Mouse (Mus musculus): ENCODE measurements around the gene Prkn. TPM values are rescaled to one million over a fixed set of nuclear protein-coding genes. Genes with fewer than 3 reads are reported as not detected.

Gene Prkn
- polyA plus RNA-seq, 1 experiment from 2014 or later: 2.8 TPM

GRCm38 (mm10) chr17:12062861-12063260, 1222.7 kb downstream of the Prkn start:
- ATAC-seq (no peak), DNase-seq (ENCODE audit: low spot score) (no peak)
- Histone ChIP-seq H3K27ac (ENCODE audit: low read length) (no peak overlapping the region), H3K36me3 (ENCODE audit: insufficient read depth, low read length) (no peaks in the 10 kb centered on the region), H3K4me3 (ENCODE audit: low read depth, low read length) (no peak overlapping the region), H3K9me3 (ENCODE audit: low read length) (no peaks in the 10 kb centered on the region), H3K4me1 (ENCODE audit: insufficient read depth, low read depth, low read length) (no peaks in the 10 kb centered on the region), H3K27me3 (replicated peaks; ENCODE audit: insufficient read depth, low read length) (no peaks in the 10 kb centered on the region), H3K4me2 (replicated peaks; ENCODE audit: low read depth, low read length) (no peak overlapping the region), H3K9ac (replicated peaks; ENCODE audit: low read depth) (no peak overlapping the region)
- WGBS: 51% methylated on average over 3 of the region's 3 CpGs
- no peak for TF ChIP-seq CTCF (IDR thresholded peaks at IDR 0.05)
- no peak for TF ChIP-seq EP300 (IDR thresholded peaks at IDR 0.05)

DNA sequence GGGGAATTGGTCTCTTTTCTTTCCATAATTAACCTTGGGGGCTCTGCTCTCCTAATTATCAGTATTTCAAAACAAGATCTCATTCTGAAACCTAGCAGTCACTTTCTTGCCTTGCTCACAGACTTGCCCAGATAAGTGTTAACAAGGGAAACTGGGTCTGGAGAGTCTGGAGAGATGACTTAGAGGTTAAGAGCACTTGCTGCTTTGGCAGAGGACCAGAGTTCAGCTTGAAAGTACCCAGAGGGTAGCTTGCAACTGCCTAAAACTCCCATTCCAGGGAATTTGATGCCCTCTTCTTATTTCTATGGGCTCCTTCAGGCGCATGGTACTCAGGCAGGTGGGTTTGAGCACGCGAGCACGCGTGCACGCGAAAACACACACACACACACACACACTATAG, 1223.3 kb downstream of the Prkn start:
- WGBS: 79% methylated on average over 7 of the region's 7 CpGs
- no peak overlapping the region for H3K4me2 ChIP-seq (replicated peaks; ENCODE audit: low read depth, low read length)
- no peak for TF ChIP-seq CTCF (IDR thresholded peaks at IDR 0.05)
- TF ChIP-seq EP300 (IDR thresholded peaks at IDR 0.05): no peak

DNA sequence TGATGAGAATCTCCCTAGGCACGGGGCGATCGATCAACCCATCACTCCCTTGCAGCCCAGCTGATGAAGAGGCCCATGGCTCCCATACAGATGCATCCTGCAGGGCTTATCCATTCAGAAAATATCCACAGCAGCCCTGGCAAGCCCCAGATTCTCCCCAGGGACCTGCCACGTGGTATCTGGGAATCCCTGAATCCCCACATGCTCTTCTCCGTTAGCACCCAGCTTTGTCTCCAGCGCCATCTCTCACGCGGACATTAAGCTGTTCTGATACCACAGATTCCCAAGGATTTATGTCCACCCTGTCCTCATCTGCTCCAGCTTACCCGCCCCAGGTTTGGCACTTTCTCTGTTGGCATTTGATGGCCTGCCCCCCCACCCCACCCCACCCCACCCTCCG, 1225.9 kb downstream of the Prkn start:
- Histone ChIP-seq H3K9me3 (ENCODE audit: low read length) (no peaks in the 10 kb centered on the region), H3K4me1 (ENCODE audit: insufficient read depth, low read depth, low read length) (no peaks in the 10 kb centered on the region), H3K27ac (ENCODE audit: low read length) (no peak overlapping the region), H3K4me3 (ENCODE audit: low read depth, low read length) (no peak overlapping the region), H3K36me3 (ENCODE audit: insufficient read depth, low read length) (no peaks in the 10 kb centered on the region), H3K9ac (replicated peaks; ENCODE audit: low read depth) (no peak overlapping the region), H3K27me3 (replicated peaks; ENCODE audit: insufficient read depth, low read length) (no peaks in the 10 kb centered on the region), H3K4me2 (replicated peaks; ENCODE audit: low read depth, low read length) (no peak overlapping the region)
- DNase-seq (ENCODE audit: low spot score) (no peak), ATAC-seq (no peak)
- no peak for TF ChIP-seq EP300 (IDR thresholded peaks at IDR 0.05)
- no peak for TF ChIP-seq CTCF (IDR thresholded peaks at IDR 0.05)
- 76% methylated on average over 9 of the region's 10 CpGs for WGBS

More for the DNA sequence above, 1223.3 kb downstream of the Prkn start:
- Histone ChIP-seq H3K27me3 (replicated peaks; ENCODE audit: insufficient read depth, low read length) (no peaks in the 10 kb centered on the region), H3K4me3 (ENCODE audit: low read depth, low read length) (no peak overlapping the region), H3K4me1 (ENCODE audit: insufficient read depth, low read depth, low read length) (no peaks in the 10 kb centered on the region), H3K36me3 (ENCODE audit: insufficient read depth, low read length) (no peaks in the 10 kb centered on the region), H3K9me3 (ENCODE audit: low read length) (no peaks in the 10 kb centered on the region), H3K27ac (ENCODE audit: low read length) (no peak overlapping the region), H3K9ac (replicated peaks; ENCODE audit: low read depth) (no peak overlapping the region)
- ATAC-seq (peak; percentile 68), DNase-seq (ENCODE audit: low spot score) (peak; percentile 61)

GRCm38 (mm10) chr17:12076816-12077215, 1236.6 kb downstream of the Prkn start:
- Histone ChIP-seq H3K27ac (ENCODE audit: low read length) (no peak overlapping the region), H3K36me3 (ENCODE audit: insufficient read depth, low read length) (no peaks in the 10 kb centered on the region), H3K9me3 (ENCODE audit: low read length) (no peaks in the 10 kb centered on the region), H3K4me3 (ENCODE audit: low read depth, low read length) (no peak overlapping the region), H3K27me3 (replicated peaks; ENCODE audit: insufficient read depth, low read length) (no peaks in the 10 kb centered on the region), H3K4me1 (ENCODE audit: insufficient read depth, low read depth, low read length) (no peaks in the 10 kb centered on the region), H3K9ac (replicated peaks; ENCODE audit: low read depth) (no peak overlapping the region), H3K4me2 (replicated peaks; ENCODE audit: low read depth, low read length) (no peak overlapping the region)
- TF ChIP-seq EP300 (IDR thresholded peaks at IDR 0.05): no peak
- TF ChIP-seq CTCF (IDR thresholded peaks at IDR 0.05): no peak
- ATAC-seq (no peak), DNase-seq (ENCODE audit: low spot score) (no peak)
- 74% methylated on average over 2 of the region's 2 CpGs for WGBS

DNA sequence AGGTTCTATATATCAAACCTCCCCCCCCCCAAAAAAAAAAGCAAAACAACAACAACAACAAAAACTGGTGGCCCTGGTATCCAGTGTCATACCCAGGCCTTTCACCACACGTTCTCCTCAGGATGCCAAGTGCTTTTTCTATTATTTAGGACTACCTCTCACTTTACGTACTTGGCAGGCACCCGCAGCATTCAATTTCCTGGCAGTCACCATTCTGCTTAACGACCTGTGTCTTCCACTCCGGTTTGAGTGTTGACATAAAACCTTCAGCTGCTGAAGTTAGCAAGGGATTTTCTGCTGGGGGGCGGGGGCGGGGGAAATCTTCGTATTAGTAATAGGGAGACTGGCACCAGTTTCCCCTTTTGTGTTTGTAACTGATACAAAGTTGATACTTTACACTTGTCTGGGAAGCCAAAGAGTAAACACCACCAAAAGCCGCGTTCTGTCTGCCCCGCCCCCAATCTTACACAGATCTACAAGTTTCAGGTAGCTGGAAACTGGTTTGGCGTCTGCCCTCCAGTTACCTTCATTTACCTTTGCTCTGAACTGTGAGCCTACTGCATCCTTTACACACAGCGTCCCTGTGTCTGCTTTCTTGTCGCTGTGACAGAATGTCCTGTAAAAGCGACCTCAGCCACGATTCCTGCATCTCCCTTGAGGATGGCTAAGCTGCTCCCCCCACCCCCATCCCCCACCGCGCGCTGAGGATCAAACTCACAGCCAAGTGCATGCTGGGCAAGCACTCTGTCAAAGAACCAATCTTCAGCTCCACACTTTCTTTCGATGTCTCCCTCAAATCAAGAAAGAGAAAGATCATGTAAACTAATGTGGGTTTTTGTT, 1240.7 kb downstream of the Prkn start:
- H3K9ac ChIP-seq (replicated peaks; ENCODE audit: low read depth): no peak overlapping the region
- H3K4me3 ChIP-seq (ENCODE audit: low read depth, low read length): no peak overlapping the region
- no peaks in the 10 kb centered on the region for H3K36me3 ChIP-seq (ENCODE audit: insufficient read depth, low read length)
- no peaks in the 10 kb centered on the region for H3K27me3 ChIP-seq (replicated peaks; ENCODE audit: insufficient read depth, low read length)
- DNase-seq (ENCODE audit: low spot score) (peak; percentile 84), ATAC-seq (peak; percentile 73)
- no peaks in the 10 kb centered on the region for H3K4me1 ChIP-seq (ENCODE audit: insufficient read depth, low read depth, low read length)
- H3K27ac ChIP-seq (ENCODE audit: low read length): no peak overlapping the region
- H3K4me2 ChIP-seq (replicated peaks; ENCODE audit: low read depth, low read length): peak overlapping the region; percentile 28; the same call in 1 of the 2 replicates
- TF ChIP-seq CTCF (IDR thresholded peaks at IDR 0.05): no peak
- TF ChIP-seq EP300 (IDR thresholded peaks at IDR 0.05): 0 out of 2 replicates have a peak, but pooled peaks have one; percentile 23
- H3K9me3 ChIP-seq (ENCODE audit: low read length): no peaks in the 10 kb centered on the region
- WGBS: 20% methylated on average over 20 of the region's 20 CpGs

GRCm38 (mm10) chr17:12082201-12082600, 1242.0 kb downstream of the Prkn start:
- H3K27me3 ChIP-seq (replicated peaks; ENCODE audit: insufficient read depth, low read length): no peaks in the 10 kb centered on the region
- H3K27ac ChIP-seq (ENCODE audit: low read length): no peak overlapping the region
- H3K36me3 ChIP-seq (ENCODE audit: insufficient read depth, low read length): no peaks in the 10 kb centered on the region
- H3K9ac ChIP-seq (replicated peaks; ENCODE audit: low read depth): no peak overlapping the region
- no peaks in the 10 kb centered on the region for H3K4me1 ChIP-seq (ENCODE audit: insufficient read depth, low read depth, low read length)
- ATAC-seq (no peak), DNase-seq (ENCODE audit: low spot score) (no peak)
- WGBS: 67% methylated on average over 5 of the region's 5 CpGs
- TF ChIP-seq EP300 (IDR thresholded peaks at IDR 0.05) (no peak), CTCF (IDR thresholded peaks at IDR 0.05) (no peak)
- H3K4me2 ChIP-seq (replicated peaks; ENCODE audit: low read depth, low read length): no peak overlapping the region
- no peaks in the 10 kb centered on the region for H3K9me3 ChIP-seq (ENCODE audit: low read length)
- no peak overlapping the region for H3K4me3 ChIP-seq (ENCODE audit: low read depth, low read length)

All from lung, postnatal 0 days (tissue).